Mouse (Mus musculus) heart, embryonic 14.5 days (tissue): ENCODE results near the gene Nupr1. TPM values are rescaled to one million over a fixed set of nuclear protein-coding genes. Genes with fewer than 3 reads are reported as not detected.

Experiments
- ATAC-seq: fragments of 200-750 bp; cut with Nextera tagmentation; 2 replicates; pipeline ENCODE4 v1.8.0; 2017; ENCODE audit warnings: low read depth, moderate TSS enrichment; ENCODE audit not compliant: insufficient number of reproducible peaks, insufficient read depth, low FRiP score
- H3K27ac ChIP-seq, 2 experiments: fragments of 200-500 bp in 1 of 2; fragments of 300-500 bp in 1 of 2; sonication (generic) in 1 of 2; replicated peaks in 1 of 2; 2 replicates each; pipeline ENCODE4 v1.5.1; 2012 to 2014; ENCODE audit warnings: low read depth in 2 of 2, low read length in 2 of 2, control low read depth in 1 of 2, mild to moderate bottlenecking in 1 of 2, mixed read lengths in 1 of 2; ENCODE audit not compliant: control insufficient read depth in 1 of 2, insufficient read depth in 1 of 2
- H3K27me3 ChIP-seq: fragments of 300-500 bp; sonication (generic); 2 replicates; pipeline ENCODE4 v1.6.1; 2014; ENCODE audit warnings: mild to moderate bottlenecking, low read length, control low read depth; ENCODE audit not compliant: control insufficient read depth, insufficient read depth
- H3K36me3 ChIP-seq: fragments of 300-500 bp; sonication (generic); 2 replicates; pipeline ENCODE4 v1.6.1; 2014; ENCODE audit warnings: mild to moderate bottlenecking, control low read depth, low read length, mixed read lengths; ENCODE audit not compliant: control insufficient read depth, insufficient read depth
- H3K4me1 ChIP-seq, 2 experiments: fragments of 200-500 bp in 1 of 2; fragments of 300-500 bp in 1 of 2; sonication (generic) in 1 of 2; 2 replicates each; pipeline ENCODE4 v1.6.1; 2012 to 2014; ENCODE audit warnings: low read length in 2 of 2, control low read depth in 1 of 2, mixed read lengths in 1 of 2; ENCODE audit not compliant: control insufficient read depth in 2 of 2, insufficient read depth in 2 of 2
- H3K4me2 ChIP-seq: fragments of 300-500 bp; sonication (generic); 2 replicates; pipeline ENCODE4 v1.6.1; 2014; ENCODE audit warnings: mild to moderate bottlenecking, low read length
- H3K4me3 ChIP-seq, 2 experiments: fragments of 200-500 bp in 1 of 2; fragments of 300-500 bp in 1 of 2; sonication (generic) in 1 of 2; 2 replicates each; pipeline ENCODE4 v1.5.1; 2012 to 2014; ENCODE audit warnings: low read length in 2 of 2, mild to moderate bottlenecking in 2 of 2, control low read depth in 1 of 2, low read depth in 1 of 2, moderate library complexity in 1 of 2; ENCODE audit not compliant: control insufficient read depth in 1 of 2, insufficient read depth in 1 of 2
- H3K9ac ChIP-seq: fragments of 300-500 bp; sonication (generic); 2 replicates; pipeline ENCODE4 v1.6.1; 2014; ENCODE audit warnings: mild to moderate bottlenecking, low read length
- H3K9me3 ChIP-seq: fragments of 300-500 bp; sonication (generic); 2 replicates; pipeline ENCODE4 v1.6.1; 2016; ENCODE audit warnings: low read length, control low read depth; ENCODE audit not compliant: control insufficient read depth
- WGBS: fragments of 180-500 bp; shearing (Covaris S2); extraction: QIAGEN DNeasy Blood & Tissue Kit; methylation state at CpG from one replicate; pipeline ENCODE4 v1.1.7; 2014; 5-methylcytosine and 5-hydroxymethylcytosine counted together
- polyA plus RNA-seq: library from polyadenylated mRNA; unstranded; fragments of >200 nt; fragmentation: Nextera tagmentation; extraction: Ambion mirVana; gene quantifications from 2 replicates; pipeline ENCODE4 v1.2.1, GENCODE M21; 2014

Nupr1 gene
- polyA plus RNA-seq, 1 experiment from 2014 or later, result 10.9 TPM

DNA sequence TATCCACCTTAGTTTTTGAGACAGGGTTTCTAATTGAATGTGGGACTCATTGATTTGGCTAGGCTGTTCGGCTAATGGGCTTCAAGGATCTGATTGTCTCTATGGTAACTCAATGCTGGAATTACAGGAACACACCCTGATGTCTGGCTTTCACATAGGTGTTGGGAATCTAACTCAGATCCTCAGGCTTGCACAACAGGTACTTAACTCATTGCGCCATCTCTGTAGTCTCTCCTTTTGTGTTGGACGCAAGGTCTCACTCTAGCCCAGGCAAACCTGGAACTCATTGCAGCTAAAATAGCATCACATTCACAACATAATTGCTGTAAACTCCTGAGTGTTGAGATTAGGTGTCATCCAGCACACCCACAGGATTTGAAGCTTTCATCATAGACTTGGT lies 39.5 kb upstream of the Nupr1 start:
- Histone ChIP-seq H3K4me3 (no peak overlapping the region), H3K4me2 (no peak overlapping the region), H3K36me3 (peaks cover 34% of the 10 kb centered on the region), H3K4me1 (peaks cover 0 to 4% of the 10 kb centered on the region in 2 experiments; a peak in 2 of 4 replicates), H3K27me3 (no peaks in the 10 kb centered on the region), H3K9ac (no peak overlapping the region), H3K9me3 (no peaks in the 10 kb centered on the region), H3K27ac (no peak overlapping the region)
- WGBS, result 74% methylated on average over 3 of the region's 3 CpGs
- ATAC-seq, result no peak

DNA sequence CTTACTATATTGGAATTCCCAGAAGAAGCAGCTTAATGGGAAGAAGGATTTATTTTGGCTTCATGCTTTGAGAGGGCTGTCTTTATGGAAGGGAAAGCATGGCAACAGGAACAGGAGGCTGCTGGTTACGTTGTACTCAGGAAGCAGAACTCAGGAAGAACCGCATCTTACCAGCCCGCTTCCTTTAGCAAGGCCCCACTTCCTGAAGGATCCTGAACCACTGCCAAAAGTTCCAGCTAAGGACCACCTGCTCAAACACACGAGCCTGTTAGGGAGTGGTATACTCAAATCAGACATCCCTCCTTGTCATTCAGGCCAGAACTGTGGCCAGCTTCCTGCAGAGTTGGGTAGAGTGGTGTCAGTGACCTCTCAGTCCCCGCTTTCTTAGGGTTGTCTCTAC lies 37.8 kb upstream of the Nupr1 start:
- Histone ChIP-seq H3K4me2 (no peak overlapping the region), H3K9me3 (no peaks in the 10 kb centered on the region), H3K4me3 (no peak overlapping the region), H3K9ac (no peak overlapping the region), H3K36me3 (peaks cover 41% of the 10 kb centered on the region), H3K27me3 (no peaks in the 10 kb centered on the region), H3K27ac (peak overlapping the region; percentile 65 to 75), H3K4me1 (peaks cover 0 to 4% of the 10 kb centered on the region in 2 experiments; a peak in 2 of 4 replicates)
- peak; percentile 33; the same call in 1 of the 2 replicates for ATAC-seq
- WGBS, result 74% methylated on average over 5 of the region's 5 CpGs

DNA sequence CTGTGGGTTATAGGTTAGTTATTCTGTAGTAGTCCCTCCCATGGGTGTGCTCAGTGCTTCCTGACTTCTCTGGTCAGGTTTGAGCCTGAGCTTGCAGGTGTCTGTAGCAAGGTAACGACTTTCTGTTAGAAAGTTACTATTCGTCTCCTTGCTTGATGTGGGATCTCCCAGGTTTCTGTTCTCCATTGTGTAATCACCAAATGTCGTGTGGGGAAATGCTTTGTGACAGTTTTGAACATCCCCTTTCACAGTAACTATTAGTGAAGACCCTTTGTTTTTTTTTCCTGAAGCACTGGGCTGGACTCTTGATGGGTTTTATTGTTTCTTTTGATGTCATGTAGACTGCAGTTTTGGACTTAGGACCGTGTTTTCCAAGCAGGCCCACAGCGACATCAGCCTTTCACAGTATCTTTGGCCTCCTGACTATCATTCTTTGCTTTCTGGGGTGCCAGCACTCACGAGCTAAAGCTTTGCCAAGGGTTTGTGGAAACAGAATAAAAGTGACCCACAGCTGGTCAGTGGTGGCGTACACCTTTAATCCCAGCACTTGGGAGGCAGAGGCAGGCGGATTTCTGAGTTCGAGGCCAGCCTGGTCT lies 36.9 kb upstream of the Nupr1 start:
- Histone ChIP-seq H3K4me2 (no peak overlapping the region), H3K27ac (peak overlapping the region in 1 of 2 experiments; percentile 75; a peak in 2 of 4 replicates), H3K9me3 (no peaks in the 10 kb centered on the region), H3K9ac (no peak overlapping the region), H3K4me3 (no peak overlapping the region), H3K4me1 (peaks cover 0 to 4% of the 10 kb centered on the region in 2 experiments; a peak in 2 of 4 replicates), H3K27me3 (no peaks in the 10 kb centered on the region), H3K36me3 (peaks cover 34% of the 10 kb centered on the region)
- no peak for ATAC-seq
- 80% methylated on average over 9 of the region's 9 CpGs for WGBS

DNA sequence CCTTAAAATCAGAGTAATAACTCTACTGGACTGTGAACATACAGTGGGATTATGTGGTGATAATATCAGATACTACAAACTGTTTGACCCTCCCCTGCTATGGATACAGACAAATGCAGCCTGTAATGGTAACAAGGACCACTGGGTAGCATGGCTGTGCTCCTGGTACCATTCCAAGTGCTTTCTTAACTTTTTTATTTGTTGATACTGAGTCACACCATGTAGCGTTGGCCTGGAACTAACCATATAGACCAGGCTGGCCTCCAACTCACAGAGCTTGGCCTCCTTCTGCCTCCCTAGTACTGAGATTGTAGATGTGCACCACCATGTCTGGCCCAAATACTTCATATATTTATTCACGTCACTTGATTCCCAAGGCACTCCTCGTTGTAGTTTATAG lies 34.6 kb upstream of the Nupr1 start:
- Histone ChIP-seq H3K9me3 (no peaks in the 10 kb centered on the region), H3K4me3 (no peak overlapping the region), H3K4me2 (no peak overlapping the region), H3K27me3 (no peaks in the 10 kb centered on the region), H3K27ac (no peak overlapping the region), H3K4me1 (no peaks in the 10 kb centered on the region; a peak in 1 of 4 replicates), H3K36me3 (peaks cover 23% of the 10 kb centered on the region), H3K9ac (no peak overlapping the region)
- no peak for ATAC-seq
- 91% methylated on average over 3 of the region's 3 CpGs for whole genome bisulfite sequencing

DNA sequence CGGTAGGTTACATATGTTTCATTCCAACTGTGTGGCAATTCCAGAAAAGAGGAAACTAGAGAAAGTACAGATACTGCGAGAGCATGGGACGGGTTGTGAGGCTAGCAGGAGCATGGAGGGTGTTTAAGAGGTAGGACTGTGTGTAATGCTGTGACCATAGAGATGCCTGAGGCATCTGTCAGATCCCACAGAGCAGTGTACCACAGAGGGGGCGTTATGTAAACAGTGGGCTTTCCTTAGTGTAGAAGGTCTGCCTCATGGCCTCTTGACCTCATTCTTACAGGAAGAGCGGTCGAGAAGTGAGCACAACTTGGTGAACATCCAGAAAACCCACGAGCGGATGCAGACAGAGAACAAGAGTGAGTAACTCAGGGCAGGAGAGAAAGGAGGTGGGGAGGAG lies 33.0 kb upstream of the Nupr1 start:
- 72% methylated on average over 8 of the region's 8 CpGs for WGBS
- Histone ChIP-seq H3K27ac (0 out of 4 replicates have a peak overlapping the region, but pooled peaks of 1 of the 2 experiments have one; percentile 3), H3K36me3 (peaks cover 23% of the 10 kb centered on the region), H3K27me3 (no peaks in the 10 kb centered on the region), H3K4me3 (no peak overlapping the region), H3K4me2 (no peak overlapping the region), H3K9ac (0 out of 2 replicates have a peak overlapping the region, but pooled peaks have one; percentile 16), H3K4me1 (no peaks in the 10 kb centered on the region; a peak in 1 of 4 replicates), H3K9me3 (no peaks in the 10 kb centered on the region)
- ATAC-seq, result peak; percentile 31; the same call in 1 of the 2 replicates

DNA sequence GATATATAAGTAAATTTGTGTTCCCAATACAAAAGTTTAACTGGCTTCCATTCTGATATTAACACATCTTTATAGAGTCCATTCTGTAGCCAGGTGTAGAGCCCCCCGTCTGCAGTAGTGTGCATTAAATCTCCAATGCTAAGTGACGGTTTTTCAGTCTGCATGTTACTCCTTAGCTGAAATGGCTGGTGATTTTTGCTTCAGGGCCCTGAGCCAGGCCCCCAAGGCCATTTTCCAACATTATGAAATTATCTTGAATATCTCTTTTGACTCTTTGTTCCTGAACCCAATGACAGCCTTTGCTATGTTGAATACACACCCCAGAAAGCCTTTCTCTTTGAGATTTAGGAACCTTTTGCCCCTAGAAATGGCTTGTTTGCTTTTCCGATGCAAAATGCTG lies 29.1 kb upstream of the Nupr1 start:
- H3K27me3 ChIP-seq, result no peaks in the 10 kb centered on the region
- H3K4me2 ChIP-seq, result no peak overlapping the region
- no peak overlapping the region for H3K4me3 ChIP-seq
- no peaks in the 10 kb centered on the region for H3K9me3 ChIP-seq
- WGBS, result 84% methylated on average over 3 of the region's 3 CpGs
- no peak overlapping the region for H3K27ac ChIP-seq
- peaks cover 13% of the 10 kb centered on the region for H3K36me3 ChIP-seq
- H3K9ac ChIP-seq, result no peak overlapping the region
- no peaks in the 10 kb centered on the region for H3K4me1 ChIP-seq
- ATAC-seq, result no peak

DNA sequence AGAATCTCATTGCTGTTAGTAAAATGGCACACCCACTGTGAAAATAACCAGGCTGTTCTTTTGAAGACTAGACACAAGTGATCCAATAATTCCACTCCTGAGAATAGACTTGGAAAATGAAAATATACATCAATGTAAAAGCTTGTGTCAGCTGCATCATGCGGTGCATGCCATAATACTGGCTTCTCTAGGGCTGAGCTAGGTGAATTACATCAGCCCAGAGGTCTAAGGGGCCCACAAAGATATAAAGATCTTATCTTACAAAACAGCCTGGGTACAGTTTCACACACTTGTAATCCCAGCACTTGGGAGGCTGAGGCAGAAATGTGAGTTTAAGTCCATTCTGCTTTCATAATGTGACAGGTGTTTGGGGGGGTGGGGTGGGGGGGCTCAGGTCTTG lies 26.9 kb upstream of the Nupr1 start:
- 92% methylated on average over 1 of the region's 1 CpGs for WGBS
- no peak overlapping the region for H3K4me3 ChIP-seq
- H3K9ac ChIP-seq, result no peak overlapping the region
- no peaks in the 10 kb centered on the region for H3K27me3 ChIP-seq
- H3K4me2 ChIP-seq, result no peak overlapping the region
- H3K4me1 ChIP-seq, result no peaks in the 10 kb centered on the region
- H3K9me3 ChIP-seq, result no peaks in the 10 kb centered on the region
- no peak overlapping the region for H3K27ac ChIP-seq
- ATAC-seq, result no peak
- 0 out of 2 replicates have a peak, but pooled peaks cover 4% of the 10 kb centered on the region for H3K36me3 ChIP-seq

DNA sequence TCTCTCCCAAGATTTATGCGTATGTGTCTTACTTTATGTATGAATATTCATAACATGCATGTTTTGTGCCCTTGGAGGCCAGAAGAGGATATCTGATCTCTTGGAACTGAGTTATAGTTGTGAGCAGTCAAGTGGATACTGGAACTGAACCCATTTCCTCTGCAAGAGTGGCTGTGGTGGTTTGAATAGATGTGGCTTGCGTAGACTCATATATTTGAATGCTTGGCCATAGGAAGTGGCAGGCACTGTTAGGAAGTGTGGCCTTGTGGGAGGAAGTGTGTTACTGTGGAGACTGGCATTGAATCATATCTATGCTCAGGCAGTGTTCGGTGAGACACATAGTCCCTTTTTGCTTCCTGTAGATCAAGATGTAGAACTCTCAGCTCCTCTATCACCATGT lies 25.0 kb upstream of the Nupr1 start:
- H3K27me3 ChIP-seq, result no peaks in the 10 kb centered on the region
- no peak overlapping the region for H3K9ac ChIP-seq
- 76% methylated on average over 3 of the region's 3 CpGs for WGBS
- H3K9me3 ChIP-seq, result no peaks in the 10 kb centered on the region
- no peaks in the 10 kb centered on the region for H3K36me3 ChIP-seq
- H3K4me1 ChIP-seq, result no peaks in the 10 kb centered on the region
- H3K4me3 ChIP-seq, result no peak overlapping the region
- ATAC-seq, result no peak
- H3K27ac ChIP-seq, result no peak overlapping the region
- H3K4me2 ChIP-seq, result no peak overlapping the region
